Mouse (Mus musculus): ENCODE data around the gene Apeh.

DNA sequence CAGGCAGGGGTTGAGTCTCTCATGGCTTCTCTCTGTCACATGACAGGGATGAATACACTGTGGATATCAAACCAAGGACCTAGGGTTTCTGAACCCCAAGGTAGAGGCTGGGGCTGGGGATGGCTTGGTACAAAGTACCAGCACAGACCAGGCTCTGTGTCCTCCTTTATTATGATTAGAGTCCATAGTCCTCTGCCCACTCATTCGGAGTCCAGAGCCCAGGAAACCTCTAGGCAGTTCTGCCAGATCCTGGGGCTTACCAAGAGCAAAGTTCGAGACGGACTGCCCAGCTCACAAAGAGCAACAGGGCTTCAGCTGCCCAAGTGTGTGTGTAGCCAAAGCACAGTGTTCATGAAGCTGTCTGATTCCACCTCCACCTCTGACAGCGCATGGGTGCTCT lies 9.1 kb downstream of the Apeh start:
- no peak for TF ChIP-seq CTCF (IDR thresholded peaks at IDR 0.05; ENCODE audit: control insufficient read depth, insufficient read depth, insufficient replicate concordance, low read depth, low read length)
- TF ChIP-seq POLR2A (IDR thresholded peaks at IDR 0.05; ENCODE audit: control insufficient read depth, low read depth, low read length), result no peak

Measured in testis, adult 2 months (tissue).